Mouse (Mus musculus) adrenal gland, adult 18-20 months (tissue): ENCODE measurements at regions not wholly inside any gene's neighbourhood (a gene's known extent, or its start where the extent isn't known, plus 50 kb on each side); places are given as distances from the start of the nearest gene placed in this dataset.

ENCODE experiments used
- DNase-seq, 2 experiments: peaks; one replicate each; pipeline ENCODE4 v3.0.0; 2021 to 2022; ENCODE audit warnings: low spot score in 2 of 2

DNA sequence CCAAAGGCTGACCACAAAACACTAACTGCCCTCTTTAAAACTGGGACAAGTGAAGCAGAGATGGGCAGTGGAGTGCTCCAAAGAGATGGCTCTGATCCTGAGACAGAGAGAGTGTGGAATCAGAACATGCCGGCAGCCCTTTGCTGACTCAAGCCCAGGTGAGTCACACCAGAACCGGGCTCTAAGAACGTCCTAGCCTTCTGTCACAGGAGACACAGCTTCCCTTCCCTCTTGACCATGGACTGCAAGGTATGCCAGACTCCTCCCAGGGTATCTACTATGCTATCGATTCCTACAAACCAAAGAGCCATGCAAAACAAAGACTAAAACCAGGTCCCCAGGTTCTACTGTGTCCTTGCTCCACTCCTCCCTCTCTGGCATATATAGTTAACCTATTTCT, 98.0 kb downstream of the Dhx15 start:
- DNase-seq = no peak

DNA sequence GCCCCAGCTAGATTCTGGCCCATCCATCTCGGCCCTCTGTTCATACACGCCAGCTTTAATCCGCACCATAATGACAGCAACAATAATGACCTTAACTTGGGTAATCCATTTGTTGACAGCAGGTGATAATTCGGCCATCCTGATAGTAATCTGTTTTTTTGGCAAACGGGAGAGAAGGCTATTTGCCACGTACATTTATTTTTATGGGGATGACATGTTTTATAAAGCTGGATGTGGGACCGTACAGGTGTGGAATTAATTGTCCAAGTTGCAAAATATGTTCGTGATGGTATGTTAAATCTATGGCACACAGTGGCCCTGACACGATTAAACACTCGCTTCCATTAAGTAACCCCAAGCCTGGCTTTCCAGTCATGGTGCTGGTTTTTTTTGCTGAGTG, 102.2 kb downstream of the Dhx15 start:
- no peak for DNase-seq

DNA sequence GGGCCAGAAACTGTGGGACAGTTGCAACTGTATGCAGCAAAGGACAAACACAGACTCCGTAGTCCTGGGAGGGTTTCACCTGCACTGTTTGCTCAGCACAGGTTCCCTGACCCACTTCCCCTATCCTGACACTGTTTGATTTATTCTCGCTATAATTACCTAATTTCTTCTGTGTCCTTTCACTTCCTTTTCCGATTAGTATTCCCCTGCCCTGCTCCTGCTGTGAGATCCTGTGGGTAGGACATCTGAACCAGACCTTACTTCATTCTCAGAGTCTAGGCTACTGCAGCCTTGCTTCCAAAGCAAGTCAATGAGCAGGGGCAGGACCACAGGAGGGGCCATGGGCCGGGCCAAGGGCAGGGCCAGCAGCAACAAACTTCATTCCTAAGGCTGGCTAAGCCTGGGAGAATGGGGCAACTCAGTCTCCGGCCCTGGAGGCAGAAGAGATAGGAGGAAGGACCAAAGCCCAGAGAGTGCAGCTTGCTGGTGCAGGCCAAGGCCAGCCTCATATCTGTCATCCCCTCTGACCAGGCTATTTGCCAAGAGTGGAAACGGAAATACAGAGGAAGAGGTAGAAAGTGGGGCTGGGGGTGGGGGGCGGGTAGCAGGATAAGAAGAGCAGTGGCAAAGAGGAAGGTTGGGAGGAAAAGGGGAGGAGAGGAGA, 103.4 kb downstream of the Dhx15 start:
- DNase-seq = no peak

DNA sequence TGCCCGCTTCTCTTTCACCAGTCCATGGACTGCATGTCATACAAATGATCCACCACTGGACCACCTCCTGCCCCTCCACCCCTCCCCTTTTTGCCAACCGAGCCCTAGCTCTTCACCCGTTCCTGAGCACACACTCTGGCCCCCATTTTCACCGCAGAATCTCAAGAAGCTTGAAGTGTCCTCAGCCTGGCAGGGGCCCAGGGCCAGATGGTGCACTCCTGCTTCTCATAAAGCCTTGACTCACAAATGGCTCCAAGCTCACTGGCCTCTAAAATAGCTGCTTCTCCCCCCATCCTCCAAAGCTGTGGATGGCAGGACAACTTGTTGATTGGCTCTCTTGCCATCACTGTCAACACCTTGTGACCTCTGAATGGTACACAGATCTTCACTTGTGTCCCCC, 110.0 kb downstream of the Dhx15 start:
- no peak for DNase-seq

DNA sequence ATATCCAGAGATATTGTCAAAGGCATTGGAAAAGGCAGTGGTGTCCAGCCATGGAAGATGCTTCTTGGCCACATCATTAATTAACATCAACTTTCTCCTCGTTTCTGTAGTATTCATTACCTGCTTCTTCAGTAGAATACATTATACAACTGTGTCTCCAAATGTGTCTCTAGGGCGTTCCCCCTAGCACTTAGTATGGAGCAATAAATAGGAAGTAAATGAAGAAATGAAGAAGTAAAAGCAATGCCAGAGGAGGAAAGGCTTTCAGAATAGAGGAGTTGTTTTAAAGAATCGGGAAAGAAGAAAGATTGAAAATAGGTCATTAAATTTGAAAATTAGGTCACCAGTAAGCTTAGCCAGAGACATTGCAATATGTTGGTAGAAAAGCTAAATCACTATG, 112.6 kb downstream of the Dhx15 start:
- DNase-seq = no peak

DNA sequence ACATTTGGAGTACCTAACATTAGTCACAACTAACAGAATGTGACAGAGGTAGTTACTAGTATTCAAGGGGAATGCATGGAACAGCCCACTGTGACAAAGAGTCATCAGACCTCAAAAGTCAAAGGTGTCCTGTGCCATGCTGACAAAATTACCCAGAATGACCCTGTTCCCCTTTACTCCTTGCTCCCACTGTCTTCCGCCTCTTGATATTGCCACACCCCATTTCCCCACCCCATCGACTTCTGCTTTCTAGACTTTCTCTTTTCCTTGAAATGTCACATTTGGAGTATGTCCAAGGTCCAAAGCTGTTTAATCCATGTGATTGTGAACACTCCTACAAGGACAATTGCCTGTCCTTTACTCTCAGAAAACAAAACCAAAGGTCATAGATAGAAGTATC, 115.2 kb downstream of the Dhx15 start:
- no peak for DNase-seq

DNA sequence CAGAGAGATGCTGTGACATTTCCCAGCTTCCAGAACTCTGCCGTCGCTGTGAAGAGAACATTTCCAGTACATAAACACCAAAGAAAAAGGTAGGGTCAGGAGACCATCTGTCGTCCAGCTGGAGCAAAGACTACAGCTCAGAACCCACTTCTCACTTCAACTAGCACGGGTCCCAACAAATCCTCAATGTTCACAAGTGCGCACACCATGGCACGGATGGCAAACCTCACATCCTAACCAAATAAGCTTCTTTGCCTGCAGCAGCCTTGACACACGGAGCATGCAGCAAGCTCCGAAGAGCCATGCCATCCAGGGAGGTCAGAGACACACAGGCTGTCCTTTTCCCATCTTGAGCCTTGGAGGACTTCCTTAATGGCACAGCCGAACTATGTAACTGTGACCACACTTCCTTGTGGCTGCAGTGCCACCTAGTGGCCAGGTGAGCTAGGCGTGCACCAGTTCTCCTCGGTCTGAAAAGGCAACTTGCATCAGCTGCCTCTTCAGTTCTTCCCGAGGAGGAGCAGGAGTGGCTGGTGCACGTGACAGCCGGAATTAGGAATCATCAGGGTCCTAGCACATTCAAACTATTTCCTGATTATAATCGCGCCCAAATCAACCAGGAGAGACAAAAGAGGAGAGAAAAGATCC, 125.4 kb downstream of the Dhx15 start:
- peak; percentile 79 to 81 for DNase-seq

DNA sequence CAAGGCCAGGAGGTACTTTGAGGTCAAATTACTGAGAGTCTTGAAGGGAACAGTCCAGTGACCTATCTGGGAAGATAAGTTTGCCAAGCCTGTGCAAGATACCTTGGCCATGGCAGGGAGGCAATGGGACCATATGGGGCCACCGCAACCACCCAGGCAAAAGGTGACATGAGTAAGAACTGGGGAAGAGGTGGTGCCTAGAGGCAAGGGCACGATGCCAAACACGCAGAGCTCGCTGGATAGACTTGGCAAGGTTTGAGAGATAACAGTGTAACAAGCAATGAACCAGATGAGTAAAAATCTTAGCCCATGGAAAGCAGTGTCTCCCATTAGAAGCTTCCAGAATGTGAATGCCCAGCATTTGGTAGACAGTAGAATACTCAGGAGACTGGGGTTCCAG, 128.1 kb downstream of the Dhx15 start:
- DNase-seq = peak in 1 of 2 experiments; percentile 29

DNA sequence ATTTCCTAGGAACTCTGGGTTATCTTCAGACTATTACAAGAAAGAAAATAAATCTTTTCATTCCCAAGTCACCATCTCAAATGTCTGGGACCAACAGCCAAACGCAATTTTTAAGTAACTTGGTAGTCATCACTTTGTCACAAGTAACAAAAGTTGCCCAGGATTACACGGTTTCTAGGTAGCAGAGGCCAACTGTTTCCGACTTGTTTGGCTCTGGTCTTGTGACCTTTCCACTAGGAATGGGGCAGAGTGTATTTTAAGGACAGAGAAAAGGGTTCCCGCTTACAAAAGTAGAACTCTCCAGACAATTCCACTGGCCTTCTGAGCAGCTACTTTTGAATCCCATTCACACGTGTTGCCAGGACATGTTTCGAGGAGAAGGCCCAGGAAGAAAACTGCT, 129.1 kb downstream of the Dhx15 start:
- DNase-seq = no peak

DNA sequence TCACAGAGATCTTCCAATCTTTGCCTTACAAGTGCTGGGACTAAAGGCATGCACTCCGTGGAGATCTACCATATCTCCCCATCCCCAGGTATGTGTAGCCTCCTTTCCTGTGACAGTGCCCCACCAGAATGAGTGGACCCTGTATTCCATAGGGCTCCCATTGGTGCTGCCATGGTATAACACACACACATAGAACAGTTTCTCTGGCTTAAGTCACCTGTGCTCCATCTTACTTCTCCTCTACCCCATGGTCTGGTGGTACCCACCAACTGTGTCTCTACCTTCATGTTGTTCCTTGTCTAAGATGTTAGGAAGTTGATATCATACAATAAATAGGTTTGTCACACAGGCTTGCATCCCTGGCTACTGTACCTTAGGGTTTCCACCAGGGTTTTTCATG, 133.1 kb downstream of the Dhx15 start:
- DNase-seq = no peak

DNA sequence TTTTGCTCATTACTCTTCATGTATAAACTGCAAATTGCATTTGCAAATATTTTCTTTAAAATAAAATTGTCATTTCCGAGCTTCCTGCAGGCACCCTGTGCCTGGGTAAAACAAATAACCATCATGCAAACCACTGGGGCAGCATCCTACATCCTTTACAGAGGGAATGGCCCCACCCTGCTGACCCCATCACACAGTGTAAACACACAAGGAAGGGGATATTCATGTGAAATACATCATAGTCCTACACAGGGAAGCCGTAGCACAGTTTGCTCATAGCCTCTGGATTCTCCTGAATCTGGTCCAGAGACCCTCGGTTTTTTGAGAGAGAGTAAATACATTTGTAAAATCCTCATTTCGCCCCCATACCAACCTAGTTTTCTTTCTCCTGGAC, 138.2 kb downstream of the Dhx15 start:
- no peak for DNase-seq

DNA sequence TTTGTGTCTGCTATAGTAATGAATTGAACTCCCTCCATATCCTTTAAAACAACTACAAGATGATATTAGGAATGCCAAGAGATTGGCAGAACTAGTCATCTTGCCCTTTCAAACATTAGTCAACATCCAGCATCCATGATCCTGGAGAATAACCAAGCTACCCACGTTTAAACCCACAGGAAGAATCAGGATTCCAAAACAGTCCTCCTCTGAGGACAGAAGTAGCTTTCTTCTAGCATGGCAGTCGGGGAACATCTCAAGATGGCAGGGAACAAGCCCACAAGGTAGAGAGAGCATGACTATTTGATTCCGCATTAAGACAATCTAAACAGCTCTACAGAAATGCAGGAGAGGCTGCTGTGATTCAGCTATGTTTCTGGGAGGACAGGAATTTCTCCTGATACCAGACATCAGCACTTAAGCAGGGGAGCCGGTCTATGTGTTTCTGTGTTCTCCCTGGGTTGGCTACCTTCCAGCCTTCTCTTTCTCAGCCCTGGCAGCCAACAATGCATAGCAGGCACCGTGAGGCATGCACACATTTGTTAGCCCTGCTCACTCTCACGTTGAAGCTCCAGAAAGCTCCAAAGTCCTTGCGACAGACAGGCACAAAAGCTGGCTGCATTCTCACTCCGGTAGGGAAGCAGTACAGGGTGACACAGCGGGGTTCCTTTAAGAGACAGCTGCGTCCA, 138.8 kb downstream of the Dhx15 start:
- DNase-seq = no peak

DNA sequence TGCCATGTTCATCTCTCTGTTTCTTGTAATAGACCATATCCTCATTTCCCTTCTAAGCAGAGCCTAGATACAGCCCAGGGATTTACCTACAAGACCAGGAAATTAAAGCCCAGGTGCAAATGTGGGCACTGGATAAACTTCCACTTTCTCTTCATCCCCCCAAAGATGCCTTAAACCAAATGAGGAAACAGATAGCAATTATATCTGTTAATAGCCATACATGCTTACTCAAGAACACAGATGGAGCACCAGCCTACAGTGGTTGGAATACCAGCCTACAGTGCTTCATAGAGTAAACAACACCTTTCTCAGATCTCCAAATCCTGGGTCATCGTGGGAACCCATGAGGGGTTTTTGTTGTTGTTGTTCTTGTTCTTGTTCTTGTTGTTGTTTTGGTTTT, 141.5 kb downstream of the Dhx15 start:
- DNase-seq = no peak

DNA sequence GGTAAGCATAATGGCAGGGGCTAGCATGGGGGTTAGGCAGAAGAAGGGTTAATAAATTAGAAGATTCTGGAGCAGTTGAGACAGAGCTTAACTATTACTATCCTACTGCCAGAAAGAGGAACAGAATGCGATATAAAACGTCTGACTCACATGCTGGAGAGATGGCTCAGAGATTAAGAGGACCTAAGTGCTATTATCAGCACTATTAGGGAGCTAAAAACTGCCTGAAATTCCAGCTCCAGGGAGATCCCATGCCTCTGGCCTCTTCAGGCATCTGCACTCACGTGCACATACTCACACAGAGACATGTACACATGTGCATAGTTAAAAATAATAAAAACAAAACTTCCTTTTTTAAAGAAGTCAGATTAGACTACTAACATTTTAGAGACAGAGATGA, 143.6 kb downstream of the Dhx15 start:
- DNase-seq = no peak

DNA sequence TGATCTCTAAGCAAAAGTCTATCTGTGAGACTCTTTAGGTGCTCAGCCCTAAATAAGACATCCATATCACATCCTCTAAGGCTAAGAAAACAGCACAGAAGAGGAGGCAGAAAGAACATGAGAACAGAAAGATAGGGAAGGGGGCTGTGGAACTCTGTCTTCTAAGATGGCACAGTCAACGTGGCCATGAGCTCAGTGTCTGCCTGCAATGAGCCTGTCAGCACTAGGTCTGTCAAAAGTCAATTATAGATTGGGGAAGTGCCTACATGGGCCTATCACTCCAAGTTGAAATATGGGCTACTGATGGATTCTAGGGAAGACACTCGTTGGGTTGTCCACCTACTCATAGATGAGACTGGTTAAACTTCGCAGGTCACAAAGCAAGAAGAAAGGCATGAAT, 146.2 kb downstream of the Dhx15 start:
- DNase-seq = no peak

DNA sequence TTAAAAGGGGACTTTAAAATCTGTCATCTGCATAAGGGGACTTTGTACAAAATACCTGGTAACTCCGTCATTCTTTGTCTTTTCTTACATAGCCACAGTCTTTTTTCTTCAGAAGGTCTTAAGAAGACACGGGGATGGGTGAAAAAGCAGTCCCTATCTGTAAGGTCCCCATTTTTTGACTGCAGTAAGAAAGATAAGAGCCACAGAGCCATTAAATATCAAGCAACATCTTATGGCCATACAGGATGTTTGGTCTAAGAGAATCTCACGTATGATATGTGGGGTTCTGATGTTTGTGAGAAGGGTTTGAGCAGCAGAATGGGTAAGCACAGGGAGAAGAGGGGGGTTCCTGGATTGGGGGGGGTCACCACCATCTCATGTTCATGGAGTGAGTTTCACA, 148.9 kb downstream of the Dhx15 start:
- DNase-seq = no peak

DNA sequence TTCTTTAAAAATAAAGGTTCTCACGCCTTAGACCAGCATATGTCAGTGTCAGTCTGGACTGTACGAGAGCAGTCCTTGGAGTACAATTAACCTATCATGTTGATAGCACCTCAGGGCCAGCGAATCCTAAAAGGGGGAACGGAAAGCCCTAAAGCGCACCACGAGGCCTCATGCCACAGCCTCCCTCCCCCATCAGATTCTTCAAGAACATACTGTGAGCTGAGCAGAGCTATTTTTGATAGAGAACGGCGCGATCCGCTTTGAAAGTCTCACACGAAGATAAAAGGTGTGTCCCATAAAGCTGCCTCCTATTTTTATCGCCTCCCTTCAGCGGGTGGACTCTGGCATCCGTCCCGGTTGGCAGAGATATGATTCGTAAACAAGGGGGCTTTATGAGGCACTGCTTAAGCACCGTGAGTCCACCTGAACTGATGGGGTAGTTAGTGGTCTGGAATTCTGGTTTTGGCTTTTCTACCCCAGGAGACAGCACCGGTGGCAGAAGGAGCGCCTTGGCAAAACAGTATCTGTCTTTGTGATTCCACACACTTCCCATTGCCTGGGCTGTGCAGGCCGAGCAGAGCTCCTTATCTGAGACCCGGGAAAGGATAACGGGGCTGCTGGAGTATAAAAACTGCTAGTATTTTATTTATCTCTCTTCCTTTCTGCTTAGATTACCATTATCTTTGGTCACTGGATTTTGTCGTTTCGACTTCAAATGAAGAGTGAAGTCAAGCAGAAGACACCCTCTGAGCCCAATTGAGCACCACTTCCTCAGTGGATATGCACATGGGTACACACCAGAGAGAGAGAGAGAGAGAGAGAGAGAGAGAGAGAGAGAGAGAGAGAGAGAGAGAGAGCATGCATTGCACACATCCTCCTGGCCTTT, 149.6 kb downstream of the Dhx15 start:
- no peak for DNase-seq

DNA sequence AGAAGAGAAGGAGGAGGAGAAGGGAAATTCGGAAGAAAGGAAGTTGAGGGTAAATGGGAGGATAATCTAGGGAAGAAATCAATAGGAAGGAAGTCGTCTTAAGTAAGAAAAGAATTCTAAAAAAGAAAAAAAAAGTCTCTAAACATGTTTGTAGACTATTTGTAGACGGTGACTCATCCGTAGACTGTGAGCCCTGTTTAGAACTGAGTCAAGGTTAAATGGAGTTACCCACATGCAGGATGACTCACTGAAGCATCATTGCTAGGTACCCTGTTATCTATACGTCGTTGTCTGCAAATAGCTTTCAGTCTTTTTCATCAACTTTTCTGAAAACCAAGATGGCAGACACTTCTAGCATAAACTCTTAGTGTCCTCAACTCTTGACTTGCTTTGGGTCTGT, 155.0 kb downstream of the Dhx15 start:
- no peak for DNase-seq

DNA sequence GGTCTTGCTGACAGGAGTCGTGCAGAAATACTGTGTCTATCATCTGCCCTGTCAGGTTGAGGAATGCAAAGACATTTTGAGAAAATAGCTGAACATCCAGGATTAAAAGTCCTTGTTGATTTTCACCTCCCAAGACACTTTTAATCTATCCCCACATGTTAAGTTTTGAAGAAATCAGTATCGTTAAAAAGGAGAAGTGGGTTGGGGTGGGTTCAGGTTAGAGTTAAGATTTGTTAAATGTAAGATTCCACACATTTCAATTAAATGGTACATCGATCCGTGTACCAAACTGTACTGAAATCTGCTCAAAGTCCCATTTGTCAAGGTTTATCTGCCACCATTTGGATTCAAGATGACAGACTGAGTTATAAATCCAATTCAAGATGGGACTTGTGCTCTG, 162.8 kb downstream of the Dhx15 start:
- no peak for DNase-seq

DNA sequence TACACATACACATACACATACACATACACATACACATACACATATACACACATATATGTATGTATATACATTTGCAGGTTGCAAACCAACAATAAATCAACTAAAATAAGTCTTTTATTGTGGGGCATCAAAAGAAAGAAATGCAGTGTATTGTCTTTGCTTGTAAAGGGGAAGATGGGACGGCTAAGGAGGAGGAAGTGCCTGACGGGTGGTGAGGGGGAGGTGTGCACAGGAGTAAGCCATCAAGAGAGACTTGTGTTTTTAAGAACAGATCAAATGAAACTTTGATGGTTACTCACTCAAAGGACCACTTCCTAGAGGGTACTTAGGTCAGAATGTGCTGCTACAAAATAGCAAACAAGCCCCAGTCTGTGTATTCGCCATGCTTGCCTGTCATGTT, 164.2 kb downstream of the Dhx15 start:
- DNase-seq = no peak

DNA sequence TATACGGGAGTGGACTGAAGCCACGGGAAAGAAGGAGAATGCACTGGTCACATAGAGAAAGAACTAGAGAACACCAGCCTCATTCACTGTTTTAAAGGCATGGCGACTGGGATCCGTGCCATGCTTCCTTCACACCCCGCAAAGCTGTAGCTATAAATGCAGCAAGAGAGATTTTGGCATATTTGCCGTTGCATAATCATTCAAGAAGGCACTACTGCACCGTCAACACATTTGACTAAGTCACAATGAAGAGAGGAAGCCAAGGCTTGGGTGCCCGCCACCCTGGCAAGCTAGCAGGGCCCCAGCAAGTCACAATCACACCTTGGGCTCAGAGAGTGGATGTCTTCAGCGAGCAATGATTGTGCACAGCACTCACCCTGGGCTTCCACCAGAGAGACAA, 167.1 kb downstream of the Dhx15 start:
- no peak for DNase-seq

DNA sequence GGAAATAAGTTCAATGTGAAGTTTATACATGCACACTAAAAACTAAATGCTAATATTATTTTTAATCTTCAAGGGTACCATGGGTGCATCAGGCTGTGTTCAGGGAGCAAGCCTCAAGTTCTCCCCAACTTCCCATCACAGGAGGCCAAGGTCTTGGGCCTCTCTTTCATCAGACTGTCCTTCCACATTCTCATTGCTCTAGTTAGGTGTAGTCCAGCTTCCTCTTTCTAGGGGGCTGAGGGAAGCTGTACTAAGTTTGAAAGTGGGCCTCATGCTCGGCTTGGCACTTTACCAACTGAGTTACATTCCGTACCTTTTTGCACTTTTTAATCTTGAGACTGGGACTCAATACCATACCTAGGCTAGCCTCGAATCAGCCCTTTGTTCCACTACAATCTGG, 173.3 kb downstream of the Dhx15 start:
- no peak for DNase-seq
